Mouse (Mus musculus) hematopoietic stem cell, adult 5-6 weeks (primary cell): ENCODE measurements around the gene Nfic. TPM values are rescaled to one million over a fixed set of nuclear protein-coding genes. Genes with fewer than 3 reads are reported as not detected.
"Not testable (repeated sequence)": the region's sequence is repeated elsewhere in the genome, so short reads cannot be mapped to it uniquely, and the experiment has no call there.

Experiments
- ATAC-seq, 2 experiments: fragments of 125-278 bp in 1 of 2; replicated peaks in 1 of 2; 2 replicates each; pipeline ENCODE4 v1.8.0; 2016 to 2017; ENCODE audit warnings: inconsistent platforms in 2 of 2, mild to moderate bottlenecking in 2 of 2, moderate number of reproducible peaks in 2 of 2, low read depth in 1 of 2, moderate TSS enrichment in 1 of 2; ENCODE audit not compliant: low FRiP score in 2 of 2, poor library complexity in 2 of 2, severe bottlenecking in 2 of 2, insufficient read depth in 1 of 2, low TSS enrichment in 1 of 2
- total RNA-seq: library from RNA; stranded (forward); fragments of 172-1452, 232-1000 nt; gene quantifications from 2 replicates; pipeline ENCODE4 v1.2.3, GENCODE M21; 2017

The Nfic gene
- total RNA-seq, 1 experiment from 2014 or later, result 10.8 TPM

DNA sequence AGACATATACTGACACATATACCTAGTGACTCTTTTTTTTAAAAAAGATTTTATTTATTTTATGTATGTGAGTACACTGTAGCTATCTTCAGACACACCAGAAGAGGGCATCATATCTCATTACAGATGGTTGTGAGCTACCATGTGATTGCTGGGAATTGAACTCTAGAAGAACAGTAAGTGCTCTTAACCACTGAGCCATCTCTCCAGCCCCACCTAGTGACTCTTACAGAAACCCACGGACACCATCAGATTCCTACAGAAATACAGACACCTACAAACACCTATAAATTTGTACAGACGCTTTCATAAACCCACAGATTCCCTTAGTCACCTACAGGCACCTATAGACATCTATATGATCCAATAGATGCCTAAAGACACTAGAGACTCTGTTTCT is 9.9 kb downstream of the Nfic start:
- ATAC-seq, result not testable (repeated sequence)

DNA sequence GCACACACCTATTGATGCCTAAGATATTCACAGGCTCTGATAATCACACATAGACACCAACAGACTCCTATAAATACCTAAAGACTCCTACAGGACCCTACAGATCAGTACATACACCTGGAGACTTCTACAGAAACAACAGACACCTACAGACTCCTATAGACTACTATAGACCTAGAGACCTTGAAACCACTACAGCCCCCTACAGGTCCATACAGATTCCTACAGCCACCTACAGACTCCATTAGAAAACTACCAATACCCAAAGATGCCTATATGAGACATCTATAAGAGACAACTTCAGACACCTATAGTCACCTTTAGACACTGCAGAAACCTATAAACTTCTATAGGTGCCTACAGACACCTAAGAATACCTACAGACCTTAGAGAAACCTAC is 14.4 kb downstream of the Nfic start:
- peak; percentile 65 to 81; a peak in 3 of 4 replicates for ATAC-seq

DNA sequence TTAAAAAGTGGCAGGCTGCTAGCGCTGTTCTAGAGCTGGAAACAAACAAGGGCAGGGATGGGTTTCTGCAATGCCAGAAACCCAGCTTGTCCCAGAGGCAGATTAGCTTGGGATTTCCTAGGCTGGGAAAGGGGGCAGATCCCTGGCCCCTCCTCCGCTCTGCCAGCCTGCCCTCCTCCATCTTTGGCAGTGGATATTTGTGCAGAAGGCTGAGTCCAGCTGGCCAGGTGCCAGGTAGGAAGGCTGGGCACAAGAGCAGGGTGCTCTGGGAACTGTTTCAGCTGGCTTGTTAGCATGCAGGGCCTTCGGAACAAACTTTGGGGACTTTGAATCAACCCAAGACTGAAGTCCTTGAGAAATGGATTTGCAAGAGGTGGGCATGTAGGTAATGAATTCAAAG is 20.0 kb downstream of the Nfic start:
- ATAC-seq, result no peak

DNA sequence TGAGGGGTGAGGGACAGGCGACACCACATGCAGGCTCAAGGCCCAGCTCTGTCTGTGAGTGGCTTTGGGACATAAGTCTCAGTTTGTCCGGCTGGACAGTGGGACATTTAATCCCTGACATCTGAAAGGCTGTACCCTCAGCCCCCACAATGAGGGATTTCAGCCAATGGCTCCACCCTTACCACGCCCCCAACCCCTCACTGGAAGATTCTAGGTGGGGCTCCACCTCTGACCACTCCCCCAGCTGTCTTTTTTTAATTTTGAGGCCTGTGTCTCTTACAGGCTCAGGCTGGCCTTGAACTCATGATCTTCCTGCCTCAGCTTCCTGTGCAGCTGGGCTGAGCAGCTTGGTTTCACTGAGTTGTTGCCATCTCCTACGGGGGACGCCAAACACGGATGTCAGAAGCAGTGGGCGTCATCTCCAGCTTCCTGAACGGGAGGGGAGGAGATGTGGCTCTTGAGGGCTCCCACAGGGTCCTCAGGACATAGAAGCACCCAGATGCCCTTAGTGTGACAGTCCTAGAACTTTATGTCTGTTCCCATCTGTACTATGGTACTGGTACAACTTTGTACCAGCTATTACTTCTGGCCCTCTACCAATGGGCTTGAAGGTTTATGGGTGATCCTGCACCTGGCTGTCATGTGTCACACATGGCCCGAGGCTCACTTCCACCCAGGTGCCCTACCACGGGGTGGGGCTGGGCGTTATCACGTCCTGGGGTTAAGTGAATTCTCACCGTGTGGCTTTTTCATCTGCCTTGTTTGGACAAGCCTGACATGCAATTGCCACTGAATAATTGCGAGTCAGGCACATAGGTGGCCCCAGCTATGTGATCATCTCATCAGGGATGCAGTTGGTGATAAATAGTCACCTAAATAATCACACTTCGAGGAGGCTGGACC is 20.8 kb downstream of the Nfic start:
- ATAC-seq, result no peak

DNA sequence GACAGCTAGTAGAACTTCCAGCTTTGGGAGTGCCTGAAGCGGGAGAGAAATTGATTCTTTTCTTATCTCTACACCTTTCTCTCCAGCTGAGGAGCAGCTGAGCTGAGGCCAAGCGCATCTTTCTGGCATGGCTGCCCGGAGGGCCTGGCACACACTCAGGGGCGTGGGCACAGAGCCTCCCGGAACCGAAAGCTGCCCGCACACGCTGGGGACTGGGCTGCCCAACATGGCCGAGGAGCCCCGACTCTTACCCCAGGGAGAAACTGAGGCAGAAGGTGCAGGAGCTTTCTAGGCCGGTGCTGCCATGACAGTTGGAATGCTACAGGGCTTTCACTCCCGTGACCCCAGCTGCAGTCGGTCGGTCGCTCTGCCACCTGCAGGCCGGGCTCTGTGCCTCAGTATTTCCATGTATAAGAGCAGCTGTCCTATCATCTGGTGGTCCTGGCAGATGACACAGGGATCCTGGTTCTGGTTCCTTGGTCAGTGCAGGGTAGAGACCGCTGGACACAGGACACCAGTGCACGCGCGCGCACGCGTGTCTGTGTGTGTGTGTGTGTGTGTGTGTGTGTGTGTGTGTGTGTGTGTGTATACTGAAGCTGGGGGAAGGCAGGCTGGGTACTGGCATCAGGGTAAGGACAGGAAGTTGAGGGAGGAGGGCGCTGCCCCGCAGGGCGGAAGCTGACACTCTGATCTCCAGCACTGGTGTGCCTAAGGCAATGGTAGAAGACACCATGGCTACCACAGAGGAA is 21.7 kb downstream of the Nfic start:
- peak; percentile 42 to 50; a peak in 3 of 4 replicates for ATAC-seq

DNA sequence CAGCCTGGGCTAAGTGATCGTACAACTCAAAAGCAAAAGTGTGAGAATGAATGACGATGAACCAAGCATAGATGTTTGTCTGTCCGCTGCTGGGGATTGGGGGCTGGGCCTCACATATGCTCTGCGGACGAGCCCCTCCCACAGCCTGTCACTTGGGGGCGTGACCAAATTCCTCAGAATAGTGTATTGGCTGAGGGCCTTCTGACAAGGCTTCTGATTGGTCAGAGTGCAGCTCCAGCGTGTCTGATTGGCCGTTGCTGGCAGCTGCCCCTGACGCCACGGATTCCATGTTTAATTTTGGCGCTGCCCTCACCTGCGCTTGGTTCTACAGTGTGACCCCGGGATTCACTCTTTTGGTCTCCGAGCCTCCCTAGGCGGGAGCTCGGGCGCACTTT is 22.6 kb downstream of the Nfic start:
- peak; percentile 80 to 88 for ATAC-seq

DNA sequence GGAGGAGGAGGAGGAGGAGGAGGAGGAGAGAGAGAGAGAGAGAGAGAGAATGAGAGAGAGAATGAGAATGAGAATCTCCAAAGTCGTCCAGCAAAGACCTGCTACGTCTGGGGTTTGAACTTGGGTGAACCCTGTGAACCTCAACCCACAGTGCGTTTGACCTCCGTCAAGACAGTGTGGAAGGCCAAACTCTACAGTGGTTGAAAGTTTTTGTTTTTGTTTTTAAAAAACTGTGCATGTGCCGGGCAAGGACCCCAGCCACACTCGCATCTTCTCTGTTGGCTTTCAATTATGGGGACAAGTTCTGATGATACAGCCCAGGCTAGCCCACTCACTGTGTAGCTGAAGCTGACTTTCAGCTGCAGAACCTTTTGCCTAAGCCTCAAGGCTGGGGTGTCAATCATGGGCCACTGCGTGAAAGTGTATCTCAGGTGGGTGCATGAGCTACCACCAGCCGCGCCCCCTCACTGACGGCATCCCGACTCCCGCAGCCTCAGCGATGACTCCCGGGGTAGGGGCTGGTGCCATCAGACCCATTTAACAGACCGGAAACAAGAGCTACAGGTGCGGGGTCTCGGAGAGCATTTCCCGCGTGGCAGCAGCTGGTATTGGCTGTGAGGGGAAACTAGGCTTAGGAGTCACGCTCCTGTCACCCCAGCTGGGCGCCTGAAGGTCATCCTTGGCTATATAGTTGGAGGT is 23.1 kb downstream of the Nfic start:
- no peak for ATAC-seq

DNA sequence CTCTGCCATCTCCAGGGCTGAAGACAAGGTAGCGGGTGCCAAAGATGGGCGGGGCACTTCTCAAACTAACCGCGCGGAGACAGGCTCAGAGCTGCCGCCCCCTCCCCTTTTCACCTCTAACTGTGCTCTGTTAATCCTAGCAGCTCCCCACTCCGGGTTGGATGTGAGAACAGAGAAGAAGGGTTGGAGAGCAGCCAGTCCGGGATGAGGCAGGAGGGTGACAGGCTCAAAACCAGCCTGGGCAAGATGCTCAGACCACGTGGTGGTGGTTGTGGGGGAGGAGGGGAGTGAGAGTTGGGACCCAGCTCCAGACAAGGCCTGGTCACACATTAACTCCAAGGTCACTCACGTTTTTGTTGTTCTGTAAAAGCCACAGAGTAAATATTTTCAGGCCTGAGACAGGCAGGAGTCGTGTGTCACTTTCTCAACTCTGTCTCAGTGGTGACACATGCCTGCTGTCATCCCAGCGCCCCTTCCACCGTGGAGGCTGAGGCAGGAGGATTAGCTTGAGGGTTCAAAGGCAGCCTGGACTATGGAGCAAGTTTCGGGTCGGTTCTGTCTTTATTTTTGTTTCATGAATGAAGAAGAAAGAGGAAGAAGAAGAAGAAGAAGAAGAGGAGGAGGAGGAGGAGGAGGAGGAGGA is 23.8 kb downstream of the Nfic start:
- no peak; a peak in 1 of 4 replicates for ATAC-seq

DNA sequence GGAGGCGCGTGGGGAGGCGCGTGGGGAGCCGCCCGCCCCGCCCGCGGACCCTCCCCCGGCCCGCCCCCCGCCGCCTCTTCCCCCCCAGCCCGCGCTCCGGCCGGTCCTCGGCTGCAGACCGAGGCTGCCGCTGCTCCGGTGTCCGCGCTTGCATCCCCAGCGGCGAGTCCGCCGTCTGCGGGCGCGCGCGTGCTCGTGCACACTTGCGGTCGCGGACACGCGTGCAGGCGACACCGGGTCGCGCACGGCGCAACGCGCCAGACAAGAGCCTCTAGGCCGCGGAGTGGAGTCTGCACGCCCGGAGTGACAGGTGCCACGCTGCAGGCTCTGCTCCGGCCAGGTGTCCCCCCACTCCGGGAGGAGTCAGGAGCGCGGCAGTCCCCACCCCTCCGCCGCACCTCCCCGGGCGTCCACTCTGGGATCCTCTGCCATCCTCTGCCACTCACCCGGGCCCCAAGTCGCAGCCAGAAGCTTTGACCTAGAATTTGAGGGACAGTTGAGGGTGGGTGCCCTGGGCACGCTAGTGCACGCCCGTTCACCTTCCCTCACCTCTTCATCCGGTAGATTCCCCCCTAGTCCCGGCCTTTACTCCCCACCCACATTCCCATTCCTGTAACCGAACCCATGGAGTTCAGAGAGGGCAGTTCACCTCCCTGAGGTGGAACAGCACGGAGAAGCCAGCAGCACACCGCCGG is 24.5 kb downstream of the Nfic start:
- no peak for ATAC-seq

DNA sequence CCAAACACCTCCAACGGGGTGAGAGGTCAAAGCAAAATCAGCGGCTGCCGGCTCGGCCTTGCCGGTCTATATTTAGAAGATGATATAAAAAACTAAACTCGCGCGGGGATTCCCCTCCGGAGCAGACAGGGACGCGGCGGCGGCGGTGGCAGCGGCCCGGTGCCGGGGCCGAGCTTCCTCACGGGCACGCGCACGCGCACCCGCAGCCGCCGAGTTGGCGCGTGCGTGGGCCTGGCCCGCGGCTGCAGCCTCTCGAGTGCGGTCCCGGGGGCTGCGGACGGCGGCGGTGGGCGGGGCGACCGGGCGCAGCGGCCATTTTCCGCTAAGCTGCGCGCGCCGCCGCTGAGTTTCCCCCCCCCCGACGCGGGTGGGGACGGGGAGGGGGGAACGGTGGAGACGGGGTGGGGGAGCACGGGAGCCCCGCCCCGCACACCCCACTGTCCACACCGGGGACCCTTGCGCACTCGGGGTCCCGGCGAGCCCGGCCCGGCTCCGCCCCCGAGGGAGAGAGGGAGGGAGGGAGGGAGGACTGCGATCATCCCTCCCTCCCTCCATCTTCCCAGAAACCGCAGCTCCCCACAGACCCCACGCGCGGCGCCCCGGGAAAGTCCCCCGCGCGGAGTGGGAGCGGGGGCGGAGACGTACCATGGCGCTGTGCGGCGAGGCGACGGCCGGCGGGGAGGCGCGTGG is 25.1 kb downstream of the Nfic start:
- no peak for ATAC-seq

DNA sequence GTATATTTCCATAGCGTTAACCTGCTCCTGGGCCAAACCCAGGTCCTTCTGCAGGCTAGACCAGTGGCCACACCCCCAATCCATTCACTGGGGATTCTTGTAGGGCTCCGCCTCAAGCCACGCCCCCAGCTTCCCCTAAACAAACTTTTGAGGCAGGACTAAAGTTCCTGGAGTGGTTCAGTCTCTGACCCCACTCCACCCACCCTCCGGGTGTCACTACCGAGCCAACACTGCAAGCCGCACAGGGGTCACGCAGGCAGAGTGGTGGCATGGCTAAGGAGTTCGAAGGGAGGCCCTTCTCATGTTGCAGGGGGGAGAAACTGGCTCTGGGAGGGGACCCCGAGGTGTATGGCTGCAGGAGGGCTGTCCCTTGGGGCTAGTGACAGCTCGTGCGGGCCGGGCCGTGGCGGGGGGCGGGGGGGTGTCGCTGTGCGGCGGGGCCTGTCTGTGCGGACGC is 25.8 kb downstream of the Nfic start:
- ATAC-seq, result peak; percentile 40 to 44

DNA sequence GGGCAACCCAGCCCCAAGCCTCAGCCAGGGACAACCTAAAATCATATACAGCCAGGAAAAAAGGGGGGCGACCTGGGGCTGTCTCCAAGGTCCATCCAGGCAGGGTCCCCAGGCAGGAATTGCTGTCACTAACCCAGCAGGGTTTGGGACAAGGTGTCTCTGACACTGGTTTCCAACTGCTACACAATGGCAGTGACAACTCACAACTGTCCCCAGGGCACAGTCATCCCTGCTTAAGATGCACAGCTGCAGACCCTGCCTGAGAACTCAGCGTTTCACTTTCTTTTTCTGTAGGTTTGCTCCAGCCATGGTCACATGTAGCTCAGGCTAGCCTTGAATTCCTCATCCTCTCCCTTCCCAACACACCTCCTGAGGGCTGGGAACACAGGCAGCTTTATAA is 26.3 kb downstream of the Nfic start:
- ATAC-seq, result no peak

DNA sequence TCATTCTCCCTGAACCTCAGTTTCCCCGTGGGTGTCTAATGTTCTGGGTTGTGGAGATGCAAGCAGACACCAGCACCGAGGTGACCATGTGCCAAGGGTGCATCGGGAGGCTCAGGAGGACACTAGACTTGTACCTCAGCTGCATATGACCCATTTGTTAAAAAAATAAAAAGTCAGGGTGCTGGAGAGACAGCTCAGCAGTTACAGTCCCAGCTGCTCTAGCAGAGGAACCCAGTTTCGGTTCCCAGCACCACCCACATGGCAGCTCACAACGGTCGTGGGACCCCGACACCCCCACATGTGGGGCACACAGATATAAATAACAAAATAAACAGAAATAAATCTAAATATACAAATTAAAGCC is 26.9 kb downstream of the Nfic start:
- ATAC-seq, result no peak

DNA sequence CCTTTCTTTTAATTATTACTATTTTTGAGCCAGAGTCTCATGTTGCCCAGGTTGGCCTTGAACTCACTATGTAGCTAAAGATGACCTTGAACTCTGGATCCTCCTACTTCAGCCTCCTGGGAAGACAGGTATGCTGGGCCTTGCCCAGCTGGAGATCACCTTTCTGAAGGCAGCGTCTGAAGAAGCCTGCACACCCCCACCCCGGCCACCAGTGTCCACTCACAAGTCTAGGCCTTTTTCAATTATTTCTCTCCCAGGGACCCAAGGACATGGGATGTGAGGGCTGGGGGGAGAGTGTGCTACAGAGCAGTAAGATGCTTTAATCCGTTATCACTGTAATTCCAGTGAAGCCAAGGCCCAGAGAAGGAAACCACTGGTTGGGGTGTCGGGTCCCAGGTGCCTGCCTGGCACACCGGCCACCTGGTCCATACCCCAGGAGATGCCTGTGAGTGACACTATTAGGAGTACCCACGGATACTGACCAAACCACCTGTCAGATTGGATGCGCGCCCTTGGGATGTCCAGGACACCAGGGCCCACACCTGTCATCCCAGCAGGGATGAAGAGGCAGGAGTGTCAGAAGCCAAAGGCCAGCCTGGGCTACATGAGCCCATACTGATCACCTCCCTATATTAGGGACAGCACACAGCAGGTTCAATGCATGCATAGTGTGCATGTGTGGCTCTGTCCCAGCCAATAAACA is 27.5 kb downstream of the Nfic start:
- ATAC-seq, result no peak

DNA sequence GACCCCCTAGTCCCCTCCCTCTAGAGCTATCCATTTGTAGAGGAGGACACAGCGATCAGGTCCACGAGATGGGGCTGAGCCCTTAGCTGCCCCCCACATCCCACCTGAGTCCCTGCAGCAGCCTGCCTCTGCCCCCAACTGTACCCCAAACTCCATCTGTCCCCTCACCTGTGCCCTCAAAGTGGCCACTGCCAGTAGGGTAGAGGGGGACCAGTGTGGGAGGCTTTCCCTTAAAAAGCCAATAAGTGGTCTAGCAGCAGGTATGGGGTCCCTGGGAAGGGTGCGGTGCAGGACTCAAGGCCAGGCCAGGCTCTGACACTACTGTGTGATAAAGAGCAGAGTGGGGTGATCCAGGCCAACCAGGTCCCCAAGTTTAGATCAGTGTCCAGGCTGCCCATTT is 28.1 kb downstream of the Nfic start:
- ATAC-seq, result no peak

DNA sequence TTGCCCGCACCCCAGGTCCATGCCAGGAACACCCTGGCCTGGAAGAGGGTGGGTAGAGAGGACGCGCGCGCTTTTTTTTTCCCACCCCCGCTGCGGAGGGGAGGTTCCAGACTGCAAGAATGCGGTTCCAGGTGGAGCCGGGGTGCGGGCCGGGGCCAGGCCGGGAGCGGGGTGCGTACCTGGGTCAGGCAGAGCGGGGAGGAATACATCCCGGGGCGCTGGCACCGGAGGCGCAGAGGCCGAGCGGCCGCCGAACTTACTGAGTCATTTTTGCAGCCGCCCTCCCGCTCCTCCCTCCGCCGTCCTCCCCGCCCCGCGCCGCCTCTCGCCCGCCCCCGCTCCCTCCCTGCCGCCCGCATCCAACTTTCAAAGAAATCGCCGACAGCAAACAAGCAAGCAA is 28.5 kb downstream of the Nfic start:
- ATAC-seq, result no peak
